Mouse (Mus musculus) ovary, adult 10 weeks (tissue): ENCODE measurements around the gene Rbm10. TPM values are rescaled to one million over a fixed set of nuclear protein-coding genes. Genes with fewer than 3 reads are reported as not detected.

Experiments
- polyA plus RNA-seq: library from polyadenylated mRNA; stranded (reverse); fragments of 350-450 nt; fragmentation: Illumina TruSeq; extraction: RNeasy Lipid Tissue Mini Kit (QIAGEN cat#74804); gene quantifications from one replicate; pipeline ENCODE4 v1.2.3, GENCODE M21; 2014

Gene Rbm10
- polyA plus RNA-seq: 5.4 TPM

DNA sequence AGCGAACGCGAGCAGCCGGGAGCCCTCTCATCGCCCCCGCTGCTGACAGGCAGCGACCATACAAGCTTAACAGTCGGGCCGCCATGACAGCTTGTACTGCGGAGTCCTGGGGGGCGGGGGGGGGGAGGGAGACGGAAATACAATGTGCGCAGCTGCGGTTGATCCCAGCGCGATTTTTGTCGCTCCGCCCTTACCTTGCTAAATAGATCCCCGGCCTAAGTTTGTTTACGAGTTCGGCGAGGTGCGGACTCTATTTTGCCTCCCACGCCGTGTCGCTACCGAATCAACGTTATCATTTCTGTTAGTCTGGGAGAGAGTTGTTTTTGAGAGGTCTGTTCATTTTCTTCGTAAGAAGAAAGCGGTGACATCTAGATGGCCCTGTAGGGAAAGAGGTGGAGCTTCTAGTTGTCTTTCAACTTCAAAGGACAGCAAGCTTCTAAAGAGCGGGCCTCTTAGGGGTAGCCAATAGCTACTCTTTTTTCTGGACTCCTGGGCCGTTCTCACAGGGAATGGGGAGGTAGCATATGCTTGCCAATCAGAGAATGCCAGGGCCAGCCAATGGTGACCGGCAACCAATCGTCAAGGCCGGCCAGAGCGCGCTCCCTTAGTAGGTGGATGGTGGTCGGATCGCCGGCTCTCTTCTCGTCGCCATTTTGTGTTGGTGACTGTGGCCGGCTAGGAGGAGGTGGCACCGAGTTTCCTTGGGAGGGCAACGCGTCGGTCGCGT is at the start of gene Rbm10, which contains the start of gene Ndufb11:
Rbm10 (plus strand) TSS at position 328 of the 727 bp plus-strand sequence.
Ndufb11 (minus strand) TSS at position 444 of the 727 bp plus-strand sequence.

DNA sequence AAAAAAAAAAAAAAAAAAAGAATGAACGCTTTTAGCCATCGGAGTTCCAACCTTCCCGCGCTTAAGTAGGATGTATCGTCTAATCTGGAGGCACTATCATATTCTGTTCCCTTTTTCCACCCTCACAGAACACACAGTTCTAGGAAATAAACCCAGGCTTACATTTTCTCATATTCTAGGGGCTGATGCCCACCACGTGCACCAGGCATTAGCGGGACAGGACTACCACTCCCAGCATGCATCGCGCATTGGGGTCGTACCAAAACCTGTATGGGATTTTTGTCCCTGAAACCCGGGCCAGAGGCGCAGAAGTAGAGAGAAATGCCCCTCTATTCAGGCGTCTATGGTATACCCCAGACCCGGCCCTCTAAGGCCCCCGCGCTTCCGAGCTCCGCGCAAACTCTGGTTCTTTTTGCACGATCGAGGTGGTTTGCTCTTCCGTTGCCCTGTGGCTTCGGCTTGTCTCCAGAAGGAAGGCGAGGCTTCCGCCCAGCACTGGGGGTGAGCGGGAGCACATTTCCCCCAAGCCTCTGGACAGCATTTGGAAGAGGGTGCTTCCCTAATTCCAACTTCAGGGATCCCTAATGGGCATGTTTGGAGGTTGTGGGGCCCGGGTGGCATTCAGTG is 40.8 kb downstream of the Rbm10 start, which contains the start of gene Uba1:
Uba1 (plus strand) TSS at position 301 of the 627 bp plus-strand sequence.

DNA sequence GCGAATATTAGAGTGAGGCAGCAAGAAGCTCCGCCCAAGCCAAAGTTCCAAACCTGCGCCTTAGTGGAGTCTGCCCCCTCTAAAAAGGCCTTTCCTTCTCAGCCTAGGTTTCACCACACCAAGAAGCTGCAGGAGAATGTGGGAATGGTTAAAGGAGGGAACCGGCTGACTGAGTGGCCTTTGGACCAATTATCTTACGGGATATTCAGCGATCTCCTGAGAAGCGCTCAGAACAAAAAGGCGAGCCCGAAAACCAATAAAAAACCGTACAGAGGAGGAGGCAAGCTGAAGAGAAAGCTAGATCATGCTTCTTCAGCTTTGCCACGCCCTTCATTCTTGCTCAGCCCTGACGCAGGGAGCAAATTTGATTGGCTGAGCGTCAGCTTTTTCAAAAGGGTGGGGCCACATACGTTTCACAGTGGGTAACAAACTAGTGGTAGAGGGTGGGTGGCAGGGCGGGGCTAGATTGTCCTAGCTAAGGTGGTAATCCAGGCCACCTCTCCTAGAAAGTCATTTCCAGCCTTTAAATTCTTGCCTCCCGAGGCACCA is 70.3 kb downstream of the Rbm10 start, which contains the start of gene Cdk16:
Cdk16 (plus strand) TSS at position 436 of the 549 bp plus-strand sequence.

Other genes starting within 250 kb of the Rbm10 start
- 62.6 TPM for gene Jade3, start 191.8 kb upstream of the Rbm10 start, polyA plus RNA-seq
- 5.9 TPM for gene Rgn, start 67.7 kb upstream of the Rbm10 start, polyA plus RNA-seq
- gene Ndufb11, start 116 bp downstream of the Rbm10 start, polyA plus RNA-seq: 25.4 TPM
- gene Uba1, start 40.8 kb downstream of the Rbm10 start, polyA plus RNA-seq: 185 TPM
- 28.4 TPM for gene Cdk16, start 70.5 kb downstream of the Rbm10 start, polyA plus RNA-seq
- 16.8 TPM for gene Usp11, start 86.4 kb downstream of the Rbm10 start, polyA plus RNA-seq
- 50.9 TPM for gene Araf, start 180.3 kb downstream of the Rbm10 start, polyA plus RNA-seq